Mouse (Mus musculus): ENCODE results near the gene Zcchc7. TPM values are rescaled to one million over a fixed set of nuclear protein-coding genes. Genes with fewer than 3 reads are reported as not detected.

Zcchc7 gene
- polyA plus RNA-seq, 2 experiments: 8.8 to 12.3 TPM

DNA sequence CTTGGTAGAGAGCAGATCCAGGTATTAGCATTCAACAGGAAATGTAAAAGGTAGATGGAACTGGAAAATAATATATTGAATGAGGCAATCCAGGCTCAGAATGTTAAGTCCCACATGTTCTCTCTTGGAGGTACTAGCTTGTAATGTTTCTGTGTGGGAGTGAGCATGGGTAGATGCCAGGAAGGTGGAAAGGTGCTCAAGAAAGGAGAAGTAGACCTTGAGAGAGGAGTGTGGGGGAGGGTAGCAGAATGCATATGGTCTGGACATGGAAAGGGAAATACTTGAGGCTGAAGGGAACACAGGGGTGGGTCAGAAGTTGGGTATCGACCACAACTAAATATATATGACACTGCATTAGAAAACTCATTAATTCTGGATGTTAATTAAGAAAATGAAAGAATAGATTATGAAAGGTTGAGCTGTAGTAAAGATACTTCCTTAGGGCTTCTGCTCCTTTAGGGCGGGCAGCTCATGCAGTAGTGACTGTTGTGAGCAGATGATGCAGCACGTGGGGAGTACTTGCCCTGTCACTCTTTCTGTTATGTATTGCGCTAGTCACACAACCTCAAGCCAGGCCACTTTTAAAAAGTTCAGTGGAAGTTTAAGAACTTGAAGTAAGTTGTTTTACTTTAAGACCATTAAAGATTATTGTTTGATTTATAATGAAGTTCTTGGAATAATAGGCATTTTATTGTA, 24.9 kb downstream of the Zcchc7 start:
- ATAC-seq (ENCODE audit: insufficient read depth) (no peak), DNase-seq (ENCODE audit: low read depth in 3 of 3, low spot score in 3 of 3) (no peak)
- no peak overlapping the region for H3K9ac ChIP-seq (replicated peaks)
- no peak for TF ChIP-seq EP300 (IDR thresholded peaks at IDR 0.05; ENCODE audit: low read depth)
- TF ChIP-seq CTCF (IDR thresholded peaks at IDR 0.05; ENCODE audit: low read depth): no peak
- no peaks in the 10 kb centered on the region for H3K9me3 ChIP-seq (ENCODE audit: control insufficient read depth, low read length)
- H3K4me3 ChIP-seq (ENCODE audit: insufficient read depth in 1 of 2, low read depth in 2 of 2, low read length in 2 of 2): no peak overlapping the region
- no peaks in the 10 kb centered on the region for H3K4me1 ChIP-seq (replicated peaks; ENCODE audit: control insufficient read depth in 2 of 2, insufficient read depth in 2 of 2, low read length in 1 of 2)
- no peak overlapping the region for H3K4me2 ChIP-seq (ENCODE audit: low read depth)
- H3K36me3 ChIP-seq (replicated peaks; ENCODE audit: control insufficient read depth, insufficient read depth, low read depth): no peaks in the 10 kb centered on the region
- 47% methylated on average over 4 of the region's 4 CpGs for WGBS (ENCODE audit: insufficient replicate concordance)
- no peaks in the 10 kb centered on the region for H3K27me3 ChIP-seq (ENCODE audit: control insufficient read depth, insufficient read depth, low read length)
- H3K27ac ChIP-seq: no peak overlapping the region

DNA sequence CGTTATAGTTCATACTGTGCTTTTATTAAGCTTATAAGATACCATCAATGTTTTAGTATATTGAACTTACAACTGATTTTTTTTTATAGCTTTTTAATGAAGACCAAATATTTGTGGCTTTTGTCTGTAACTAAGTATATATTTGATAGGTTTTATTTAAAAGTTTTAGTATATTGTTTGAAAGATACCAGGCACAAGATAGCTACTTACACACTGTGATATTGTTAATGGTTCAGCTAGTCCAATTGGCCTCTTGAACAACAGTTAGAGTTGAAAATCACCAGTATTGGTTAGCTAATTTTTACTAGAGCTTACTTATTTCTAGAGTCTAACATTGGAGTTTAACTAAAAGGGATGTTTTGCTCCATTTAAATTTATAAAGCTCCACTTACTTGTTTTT, 25.8 kb downstream of the Zcchc7 start:
- Histone ChIP-seq H3K36me3 (replicated peaks; ENCODE audit: control insufficient read depth, insufficient read depth, low read depth) (no peaks in the 10 kb centered on the region), H3K4me3 (ENCODE audit: insufficient read depth in 1 of 2, low read depth in 2 of 2, low read length in 2 of 2) (no peak overlapping the region), H3K4me1 (replicated peaks; ENCODE audit: control insufficient read depth in 2 of 2, insufficient read depth in 2 of 2, low read length in 1 of 2) (no peaks in the 10 kb centered on the region), H3K9ac (replicated peaks) (no peak overlapping the region), H3K27ac (no peak overlapping the region), H3K9me3 (ENCODE audit: control insufficient read depth, low read length) (no peaks in the 10 kb centered on the region), H3K27me3 (ENCODE audit: control insufficient read depth, insufficient read depth, low read length) (no peaks in the 10 kb centered on the region), H3K4me2 (ENCODE audit: low read depth) (no peak overlapping the region)
- 72% methylated on average over 1 of the region's 1 CpGs for WGBS (ENCODE audit: insufficient replicate concordance)
- no peak for TF ChIP-seq CTCF (IDR thresholded peaks at IDR 0.05; ENCODE audit: low read depth)
- no peak for TF ChIP-seq EP300 (IDR thresholded peaks at IDR 0.05; ENCODE audit: low read depth)
- ATAC-seq (ENCODE audit: insufficient read depth) (no peak), DNase-seq (ENCODE audit: low read depth in 3 of 3, low spot score in 3 of 3) (no peak)

DNA sequence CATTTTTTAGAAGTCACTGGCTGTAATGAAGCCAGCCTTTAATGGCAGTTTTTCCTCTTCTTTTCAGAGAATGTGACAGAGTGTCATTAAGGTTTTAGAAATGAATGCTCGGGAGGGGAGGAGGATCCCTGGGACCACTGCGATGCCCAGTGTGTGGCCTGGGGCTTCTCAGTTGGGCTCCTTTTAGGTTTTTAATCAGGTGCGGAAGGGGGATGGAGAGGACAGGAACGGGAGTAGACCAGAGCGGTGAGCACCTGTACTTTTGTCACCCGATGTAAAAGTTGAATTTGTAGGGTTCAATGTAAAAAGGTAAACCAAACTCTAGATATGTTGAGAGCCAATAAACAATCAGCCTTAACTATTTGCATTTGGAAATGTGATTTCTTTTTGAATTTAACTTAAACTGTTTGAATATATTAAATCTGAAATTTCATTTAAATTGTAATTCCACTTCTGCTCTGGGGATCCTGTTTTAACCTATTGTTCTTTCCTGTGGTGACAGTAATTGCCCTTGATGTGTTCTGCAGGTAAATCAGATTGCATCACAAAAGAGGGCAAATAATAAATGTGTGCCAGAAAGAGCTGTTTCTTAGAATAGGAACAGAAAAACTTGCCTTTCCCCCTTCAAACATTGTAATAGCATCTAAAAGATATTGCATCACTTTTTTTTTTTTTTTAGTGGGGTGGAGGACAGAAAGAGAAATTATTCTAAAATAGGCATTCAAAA, 28.1 kb downstream of the Zcchc7 start:
- Histone ChIP-seq H3K9ac (replicated peaks) (no peak overlapping the region), H3K27me3 (ENCODE audit: control insufficient read depth, insufficient read depth, low read length) (no peaks in the 10 kb centered on the region), H3K36me3 (replicated peaks; ENCODE audit: control insufficient read depth, insufficient read depth, low read depth) (no peaks in the 10 kb centered on the region), H3K9me3 (ENCODE audit: control insufficient read depth, low read length) (no peaks in the 10 kb centered on the region), H3K4me1 (replicated peaks; ENCODE audit: control insufficient read depth in 2 of 2, insufficient read depth in 2 of 2, low read length in 1 of 2) (no peaks in the 10 kb centered on the region), H3K4me3 (ENCODE audit: insufficient read depth in 1 of 2, low read depth in 2 of 2, low read length in 2 of 2) (no peak overlapping the region), H3K27ac (no peak overlapping the region), H3K4me2 (ENCODE audit: low read depth) (no peak overlapping the region)
- WGBS (ENCODE audit: insufficient replicate concordance): 74% methylated on average over 6 of the region's 6 CpGs
- TF ChIP-seq EP300 (IDR thresholded peaks at IDR 0.05; ENCODE audit: low read depth) (no peak), CTCF (IDR thresholded peaks at IDR 0.05; ENCODE audit: low read depth) (no peak)
- no peak for ATAC-seq (ENCODE audit: insufficient read depth)
- no peak for DNase-seq (ENCODE audit: low read depth in 3 of 3, low spot score in 3 of 3)

DNA sequence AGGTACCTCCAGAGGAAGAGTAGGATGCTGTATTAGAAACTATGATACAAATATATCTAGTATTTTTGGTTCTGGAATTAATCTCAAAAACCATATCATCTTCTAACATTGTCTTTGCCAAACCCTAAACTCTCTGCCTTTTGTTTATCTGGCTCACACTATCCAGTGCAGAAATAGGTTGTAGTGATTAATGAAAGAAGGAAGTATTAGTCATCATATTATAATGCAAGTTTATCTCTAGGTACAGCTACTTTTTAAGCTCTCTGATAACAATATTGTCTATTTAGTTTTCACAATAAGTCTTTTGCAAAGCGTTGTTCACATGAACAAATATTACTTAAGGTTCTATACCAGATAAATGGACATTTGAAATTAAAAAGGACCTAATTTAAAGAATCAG, 57.2 kb downstream of the Zcchc7 start:
- H3K27ac ChIP-seq: no peak overlapping the region
- peaks cover 8 to 11% of the 10 kb centered on the region in 2 experiments; a peak in 3 of 4 replicates for H3K4me1 ChIP-seq (replicated peaks; ENCODE audit: control insufficient read depth in 2 of 2, insufficient read depth in 2 of 2, low read length in 1 of 2)
- no peaks in the 10 kb centered on the region for H3K36me3 ChIP-seq (replicated peaks; ENCODE audit: control insufficient read depth, insufficient read depth, low read depth)
- H3K9me3 ChIP-seq (ENCODE audit: control insufficient read depth, low read length): no peaks in the 10 kb centered on the region
- TF ChIP-seq CTCF (IDR thresholded peaks at IDR 0.05; ENCODE audit: low read depth) (no peak), EP300 (IDR thresholded peaks at IDR 0.05; ENCODE audit: low read depth) (peak; percentile 51)
- no peak overlapping the region for H3K4me2 ChIP-seq (ENCODE audit: low read depth)
- peak in 2 of 3 experiments; percentile 18 to 29 for DNase-seq (ENCODE audit: low read depth in 3 of 3, low spot score in 3 of 3)
- H3K27me3 ChIP-seq (ENCODE audit: control insufficient read depth, insufficient read depth, low read length): no peaks in the 10 kb centered on the region
- no peak overlapping the region for H3K4me3 ChIP-seq (ENCODE audit: insufficient read depth in 1 of 2, low read depth in 2 of 2, low read length in 2 of 2)
- ATAC-seq (ENCODE audit: insufficient read depth): no peak
- H3K9ac ChIP-seq (replicated peaks): no peak overlapping the region
- 11% methylated on average over 1 of the region's 1 CpGs for WGBS (ENCODE audit: insufficient replicate concordance)

DNA sequence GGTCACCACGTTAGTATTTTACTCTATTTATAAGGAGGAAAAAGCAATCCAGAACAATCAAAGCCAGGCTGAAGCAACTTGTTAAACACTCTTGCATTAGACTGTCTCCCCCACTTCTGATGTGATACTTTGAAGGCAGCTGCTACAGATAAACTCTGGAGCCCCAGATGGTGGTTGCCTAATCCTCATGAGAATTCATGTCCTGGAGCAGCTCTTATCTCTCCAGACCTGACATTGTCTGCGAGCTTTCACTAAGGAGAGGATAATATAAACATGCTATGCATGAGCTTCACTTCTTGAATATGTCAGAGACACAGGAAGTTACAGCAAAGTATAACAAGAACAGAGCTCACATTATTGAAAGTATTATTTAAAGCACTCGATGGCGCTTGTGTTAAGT, 58.1 kb downstream of the Zcchc7 start:
- Histone ChIP-seq H3K4me2 (ENCODE audit: low read depth) (peak overlapping the region; percentile 25), H3K27ac (no peak overlapping the region), H3K4me1 (replicated peaks; ENCODE audit: control insufficient read depth in 2 of 2, insufficient read depth in 2 of 2, low read length in 1 of 2) (peaks cover 8 to 11% of the 10 kb centered on the region in 2 experiments; a peak in 3 of 4 replicates), H3K27me3 (ENCODE audit: control insufficient read depth, insufficient read depth, low read length) (no peaks in the 10 kb centered on the region), H3K9me3 (ENCODE audit: control insufficient read depth, low read length) (no peaks in the 10 kb centered on the region), H3K36me3 (replicated peaks; ENCODE audit: control insufficient read depth, insufficient read depth, low read depth) (no peaks in the 10 kb centered on the region), H3K9ac (replicated peaks) (no peak overlapping the region), H3K4me3 (ENCODE audit: insufficient read depth in 1 of 2, low read depth in 2 of 2, low read length in 2 of 2) (no peak overlapping the region)
- WGBS (ENCODE audit: insufficient replicate concordance): 18% methylated on average over 4 of the region's 4 CpGs
- no peak for TF ChIP-seq CTCF (IDR thresholded peaks at IDR 0.05; ENCODE audit: low read depth)
- TF ChIP-seq EP300 (IDR thresholded peaks at IDR 0.05; ENCODE audit: low read depth): peak; percentile 74
- DNase-seq (ENCODE audit: low read depth in 3 of 3, low spot score in 3 of 3) (peak; percentile 57 to 65 (median 62)), ATAC-seq (ENCODE audit: insufficient read depth) (peak; percentile 82)

All from liver, embryonic 14.5 days (tissue).